Mouse (Mus musculus) testis, postnatal 14 days (tissue): ENCODE measurements at regions not wholly inside any gene's neighbourhood (a gene's known extent, or its start where the extent isn't known, plus 50 kb on each side); places are given as distances from the start of the nearest gene placed in this dataset.

Source experiments
- DNase-seq: peaks from one replicate; pipeline ENCODE4 v3.0.0; 2021; ENCODE audit warnings: low spot score

DNA sequence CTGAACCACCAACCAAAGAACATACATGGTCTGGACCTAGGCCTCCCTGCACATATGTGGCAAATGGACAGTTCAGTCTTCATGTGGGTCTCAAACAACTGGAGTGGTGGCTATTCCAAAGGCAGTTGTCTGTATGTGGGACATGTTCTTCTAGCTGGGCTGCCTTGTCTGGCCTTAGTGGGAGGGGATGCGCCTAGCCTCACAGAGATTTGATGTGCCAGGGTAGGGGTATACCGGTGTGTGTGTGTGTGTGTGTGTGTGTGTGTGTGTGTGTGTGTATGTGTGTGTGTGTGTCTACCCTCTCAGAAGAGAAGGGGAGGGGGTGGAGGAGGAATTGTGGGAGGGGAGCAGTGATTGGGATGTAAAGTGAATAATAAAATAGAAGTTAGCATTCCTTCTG lies 344.0 kb downstream of the Dhx35 start:
- DNase-seq, result no peak

DNA sequence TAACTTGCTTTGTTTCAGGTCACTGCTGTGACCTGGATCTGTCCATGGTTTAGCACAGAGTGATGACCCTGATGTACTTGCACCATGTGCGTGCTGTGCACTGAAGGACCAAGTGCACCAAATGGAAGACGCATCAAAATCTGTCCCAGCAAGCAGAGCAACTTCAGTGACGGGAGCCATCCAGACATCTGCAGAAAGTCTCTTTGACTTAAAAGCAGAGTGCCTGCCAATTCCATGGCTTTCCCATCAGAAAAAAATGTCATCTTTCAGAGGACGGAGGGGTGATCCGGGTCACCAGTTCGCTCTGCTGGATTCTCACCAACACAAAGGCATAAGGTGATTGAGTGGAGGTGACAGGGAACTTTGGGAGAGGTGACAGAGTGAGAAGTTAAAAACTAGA lies 351.4 kb downstream of the Dhx35 start:
- no peak for DNase-seq

DNA sequence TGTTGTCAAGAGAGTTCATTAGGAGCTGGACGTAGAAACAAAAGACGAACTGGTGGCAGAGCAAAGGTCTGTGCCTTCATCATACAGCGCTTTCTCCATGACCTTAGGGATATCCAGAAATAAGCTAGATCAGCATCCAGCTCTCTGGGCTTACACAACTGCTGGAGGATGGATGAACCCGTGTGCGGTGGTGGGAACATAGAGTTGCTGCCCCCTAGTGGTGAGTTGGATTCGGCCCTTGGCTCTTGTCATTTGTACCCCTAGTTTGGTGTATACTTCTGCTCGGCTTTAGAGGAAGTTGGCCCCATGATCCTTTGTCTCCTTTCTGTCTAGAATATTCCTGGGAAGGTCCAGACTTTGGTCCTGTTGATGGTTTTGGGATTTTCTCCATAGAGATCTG lies 369.4 kb downstream of the Dhx35 start:
- DNase-seq, result peak; percentile 48

DNA sequence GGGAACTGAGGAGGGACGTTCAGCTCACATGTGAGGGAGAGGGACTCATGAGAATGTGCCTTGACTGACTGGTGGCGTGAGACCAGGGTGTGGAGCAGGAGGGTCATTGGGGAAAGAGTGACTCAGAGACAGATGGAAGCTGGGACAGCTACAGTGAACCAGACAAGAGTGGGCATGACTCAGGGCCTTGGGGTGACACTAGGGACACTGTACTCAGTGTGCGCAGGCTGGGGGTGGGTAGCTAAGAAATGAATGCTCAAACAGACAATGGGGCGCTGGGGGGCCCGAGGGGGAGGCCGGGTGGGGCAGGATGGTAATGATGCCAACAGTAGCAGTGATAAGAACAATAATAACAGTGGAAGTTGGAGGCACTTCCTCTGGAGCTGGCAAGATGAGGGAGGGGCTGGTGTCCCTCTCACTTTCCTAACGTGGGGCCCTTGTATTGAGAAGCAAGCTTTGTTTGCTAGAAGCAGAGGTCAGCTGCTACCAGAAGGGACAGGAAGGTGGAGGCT lies 374.0 kb downstream of the Dhx35 start:
- no peak for DNase-seq

DNA sequence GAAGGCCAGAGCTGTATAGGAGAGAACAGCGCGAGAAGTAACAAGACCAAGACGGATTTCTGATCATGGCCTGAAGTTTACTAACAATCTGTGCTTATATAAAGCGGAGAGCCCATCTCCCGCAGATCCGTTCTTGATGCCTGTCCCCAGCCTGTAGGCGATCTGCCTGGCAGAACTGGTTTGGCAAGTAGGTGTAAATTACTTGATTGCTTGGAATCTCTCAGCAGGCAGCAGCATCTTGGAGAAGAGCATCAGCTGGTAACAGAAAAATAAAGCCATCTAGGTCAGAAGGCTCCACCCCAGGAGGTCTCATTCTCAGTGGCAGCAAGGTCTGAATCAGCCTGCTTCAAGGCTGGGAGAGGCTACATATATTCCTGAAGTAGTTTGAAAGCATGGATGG lies 401.5 kb downstream of the Dhx35 start:
- no peak for DNase-seq

DNA sequence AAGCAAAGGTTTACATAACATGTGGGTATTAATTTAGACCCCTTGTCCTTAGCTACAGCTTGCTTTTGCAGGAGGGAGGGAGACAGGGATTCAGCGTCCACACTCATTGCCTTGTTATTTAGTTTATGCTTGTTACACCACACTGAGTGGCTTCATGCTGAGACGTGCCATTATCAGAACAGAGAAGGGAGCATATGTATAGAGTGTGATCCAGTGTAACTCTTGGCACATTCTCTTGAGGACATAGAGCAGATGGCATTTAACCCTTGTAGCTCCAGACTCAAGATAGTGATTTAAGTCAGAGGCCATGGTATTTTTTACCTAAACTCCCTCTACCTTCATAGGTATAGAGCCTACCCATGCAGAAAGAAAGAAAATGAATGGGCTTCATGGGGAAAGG lies 437.7 kb downstream of the Dhx35 start:
- DNase-seq, result no peak

DNA sequence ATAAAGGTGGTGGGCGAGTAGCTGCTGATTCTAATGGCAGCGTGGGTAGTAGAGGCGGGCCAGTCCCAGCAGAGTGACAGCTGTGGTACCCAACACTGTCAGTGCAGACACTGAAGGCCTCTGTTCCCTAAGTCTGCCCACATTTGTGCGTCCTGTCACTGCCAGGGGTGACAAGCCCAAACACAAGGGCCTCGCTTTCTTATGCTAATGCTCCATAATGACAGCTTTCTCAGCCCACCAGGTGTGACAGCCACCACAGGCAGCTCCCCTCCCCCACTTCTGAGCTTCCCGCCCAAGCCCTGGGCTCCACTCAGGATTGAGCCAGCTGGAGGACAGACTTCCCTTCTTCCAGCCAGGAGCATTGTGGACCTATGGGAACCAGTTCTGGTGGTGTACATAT lies 440.4 kb downstream of the Dhx35 start:
- no peak for DNase-seq

DNA sequence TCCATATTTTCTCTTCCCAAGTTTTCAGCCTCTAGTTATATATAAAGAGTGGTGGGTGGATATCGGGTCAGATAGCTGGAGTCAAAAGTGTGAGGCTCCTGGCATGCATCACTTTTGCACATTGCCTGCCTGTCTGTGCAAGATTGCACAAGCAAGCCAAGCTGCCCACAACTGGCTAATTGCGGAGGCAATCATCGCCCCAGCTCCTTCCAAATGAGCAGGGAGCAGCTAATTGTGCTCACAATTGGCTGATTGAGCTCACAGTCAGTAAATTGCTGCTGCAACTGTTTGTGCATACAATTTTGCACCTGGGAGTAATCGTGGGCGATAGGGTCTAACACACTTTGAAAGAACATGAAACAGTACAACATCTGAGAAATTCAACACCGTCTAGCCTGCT lies 455.5 kb downstream of the Dhx35 start:
- DNase-seq, result no peak

DNA sequence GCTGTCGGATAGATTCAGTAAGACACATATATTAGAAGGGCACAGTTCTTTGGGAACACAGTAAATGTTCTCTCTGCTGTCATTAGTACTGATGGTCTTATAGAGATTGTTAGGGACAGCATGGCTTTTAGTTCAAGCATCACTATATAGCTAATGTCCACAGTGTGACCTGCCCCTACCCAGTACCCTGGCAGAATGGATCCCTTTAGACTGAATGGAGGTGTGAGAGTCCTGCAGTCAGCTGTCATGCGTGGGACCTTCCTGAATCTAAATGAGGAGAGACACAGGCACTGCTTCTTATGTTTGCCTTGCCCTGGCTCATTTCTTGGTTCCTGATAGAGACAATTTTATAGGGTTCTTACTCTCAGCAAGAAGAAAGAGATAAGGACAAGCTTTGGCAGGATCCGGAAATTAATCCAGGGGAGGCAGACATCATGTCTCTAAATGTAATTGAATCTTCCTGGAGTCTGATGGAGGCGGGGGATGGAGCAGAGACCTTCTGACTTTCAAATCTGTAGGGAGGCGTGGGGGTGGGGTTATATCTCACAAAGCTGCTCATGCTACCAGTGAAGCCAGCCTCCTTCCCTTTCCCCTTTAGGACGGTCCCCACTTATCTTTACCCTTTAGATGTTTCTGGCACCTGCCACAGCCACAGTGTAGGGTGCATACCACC lies 456.5 kb downstream of the Dhx35 start:
- no peak for DNase-seq

DNA sequence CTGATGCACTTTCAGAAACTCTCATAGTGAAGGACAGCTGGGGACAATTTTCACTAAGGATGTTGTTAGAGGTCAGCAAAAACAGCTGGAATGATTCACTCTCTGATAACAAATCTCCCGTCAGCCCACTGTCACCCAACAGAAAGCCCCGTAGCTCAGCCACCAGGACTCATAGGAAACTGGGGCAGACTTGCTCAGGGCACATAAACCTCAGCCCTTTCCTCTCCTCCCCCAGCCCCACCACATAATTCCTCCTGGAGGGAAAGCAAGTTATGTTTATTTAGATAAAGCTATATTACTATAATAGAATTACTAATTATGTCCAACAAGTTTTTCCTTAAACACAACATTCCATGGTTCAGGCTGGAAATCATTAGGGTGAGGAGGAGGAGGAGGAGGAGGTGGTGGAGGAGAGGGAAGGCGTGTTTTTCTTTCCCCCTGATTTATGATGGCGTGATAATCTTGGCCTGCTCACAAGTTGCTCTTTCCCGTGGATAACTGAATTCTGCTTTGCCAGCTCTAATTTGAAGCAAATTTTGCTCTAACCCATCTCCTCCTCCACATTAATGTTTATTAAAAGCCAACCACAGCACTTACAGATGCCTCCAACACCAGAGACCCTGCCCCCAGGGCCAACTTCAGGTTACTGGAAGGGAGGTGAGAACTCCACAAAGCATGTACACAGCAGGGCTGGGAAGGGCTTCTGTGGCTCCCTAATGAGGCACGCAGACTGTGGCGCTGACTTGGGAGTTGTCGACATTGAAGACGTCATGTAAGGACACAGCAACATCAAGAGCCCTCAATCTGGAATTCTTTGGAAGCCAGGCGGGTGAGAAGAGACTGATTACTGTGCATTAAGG lies 475.8 kb downstream of the Dhx35 start:
- DNase-seq, result no peak

DNA sequence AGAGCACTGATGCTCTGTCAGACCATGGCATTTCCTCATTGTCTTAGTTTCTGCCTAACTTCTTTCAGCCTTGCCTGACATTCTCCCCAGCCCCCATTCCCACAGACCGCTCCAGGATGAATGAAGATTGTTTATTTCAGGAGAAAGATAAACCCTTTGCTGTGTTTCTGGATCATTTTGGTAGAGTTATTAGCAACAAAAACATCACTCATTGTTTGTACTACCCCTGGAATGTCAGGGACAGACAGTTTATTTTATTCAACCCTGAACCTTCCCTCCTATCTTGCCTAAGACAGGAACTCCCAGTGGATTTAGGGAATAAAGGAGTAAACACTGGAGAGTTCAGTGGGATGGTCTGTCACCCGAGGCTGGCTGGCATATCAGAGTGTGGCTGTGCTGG lies 484.3 kb downstream of the Dhx35 start:
- no peak for DNase-seq

DNA sequence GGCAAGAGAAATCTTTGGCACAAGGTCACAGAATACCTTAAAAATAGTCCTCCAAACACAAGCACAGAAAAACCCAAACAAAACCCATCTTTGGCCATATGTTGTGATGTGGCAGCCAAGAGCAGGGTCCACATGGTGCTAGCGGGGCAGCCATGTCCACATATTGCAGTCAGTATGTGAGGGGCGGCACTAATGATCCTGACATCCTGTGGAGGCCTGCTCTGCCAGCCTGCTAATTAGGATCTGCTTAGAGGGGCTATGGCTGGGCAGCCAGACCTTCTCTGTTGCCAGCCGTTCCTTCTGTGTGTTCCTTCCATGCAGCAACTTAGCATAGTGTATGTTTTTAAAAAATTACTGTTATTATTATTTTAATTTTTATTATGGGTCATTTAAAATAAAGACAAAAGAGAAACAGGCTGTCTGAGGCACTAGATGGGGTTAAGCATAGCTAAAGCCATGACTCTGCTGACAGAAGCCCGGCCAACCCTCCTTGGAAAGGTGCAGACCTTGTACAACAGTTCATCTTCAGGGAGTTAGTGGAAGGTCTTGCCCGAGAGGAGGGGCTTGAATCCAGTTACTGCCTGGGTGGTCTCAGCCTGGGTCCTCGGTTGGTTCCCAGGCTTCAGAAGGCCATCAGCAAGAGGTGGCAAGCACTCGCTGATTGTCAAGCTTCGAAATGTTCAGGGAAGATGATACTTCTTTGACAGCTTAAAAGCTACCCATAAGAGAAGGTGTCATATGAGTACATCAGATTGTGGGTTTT lies 487.1 kb downstream of the Dhx35 start:
- DNase-seq, result no peak

DNA sequence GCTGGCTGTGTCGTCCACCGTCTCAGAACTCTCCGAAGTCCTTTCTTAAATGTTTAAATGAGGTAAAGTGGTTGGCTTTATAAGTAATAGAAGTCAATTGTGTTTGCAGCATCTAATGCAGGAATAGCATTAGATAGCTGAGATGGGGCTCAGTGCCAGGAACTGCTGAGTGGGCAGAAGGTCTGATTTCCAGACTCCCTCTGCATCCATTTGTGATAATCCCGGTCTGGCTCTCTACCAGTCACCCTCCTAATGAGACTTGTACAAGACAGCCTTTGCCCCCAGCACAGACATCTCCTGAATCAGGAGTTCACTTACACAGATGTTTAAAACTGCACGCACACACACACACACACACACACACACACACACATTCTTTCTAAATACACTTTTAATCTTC lies 489.5 kb downstream of the Dhx35 start:
- DNase-seq, result no peak

DNA sequence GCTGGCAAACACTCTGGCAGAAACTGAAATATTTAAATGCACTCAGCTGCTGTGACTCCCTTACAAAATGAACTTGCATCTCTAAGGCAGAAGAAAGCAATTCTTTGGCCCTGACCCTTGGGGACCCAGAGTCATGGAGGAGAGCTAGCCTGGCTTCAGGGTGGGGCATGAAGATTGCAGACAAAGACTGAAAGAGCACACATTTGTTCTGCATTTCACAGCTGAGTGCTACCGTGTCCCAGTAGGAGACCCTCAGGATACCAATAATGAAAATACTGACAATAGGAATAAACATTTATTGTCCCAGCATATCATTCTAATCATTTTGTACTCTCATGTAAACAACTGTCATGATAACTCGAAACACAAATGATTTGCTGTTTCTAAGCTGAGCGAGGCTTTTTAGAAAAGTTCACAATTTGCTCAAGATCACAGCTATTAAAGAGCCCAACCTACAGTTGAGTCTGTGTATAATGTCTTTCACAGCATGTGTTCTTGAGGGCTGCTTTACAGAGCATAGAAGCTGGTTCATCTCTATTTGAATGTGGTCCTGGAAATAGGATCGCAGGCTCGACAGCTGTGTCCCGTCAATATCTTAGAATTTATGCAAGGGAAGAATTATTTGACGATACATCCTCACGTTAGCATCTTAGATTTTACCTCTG lies 490.1 kb downstream of the Dhx35 start:
- no peak for DNase-seq

DNA sequence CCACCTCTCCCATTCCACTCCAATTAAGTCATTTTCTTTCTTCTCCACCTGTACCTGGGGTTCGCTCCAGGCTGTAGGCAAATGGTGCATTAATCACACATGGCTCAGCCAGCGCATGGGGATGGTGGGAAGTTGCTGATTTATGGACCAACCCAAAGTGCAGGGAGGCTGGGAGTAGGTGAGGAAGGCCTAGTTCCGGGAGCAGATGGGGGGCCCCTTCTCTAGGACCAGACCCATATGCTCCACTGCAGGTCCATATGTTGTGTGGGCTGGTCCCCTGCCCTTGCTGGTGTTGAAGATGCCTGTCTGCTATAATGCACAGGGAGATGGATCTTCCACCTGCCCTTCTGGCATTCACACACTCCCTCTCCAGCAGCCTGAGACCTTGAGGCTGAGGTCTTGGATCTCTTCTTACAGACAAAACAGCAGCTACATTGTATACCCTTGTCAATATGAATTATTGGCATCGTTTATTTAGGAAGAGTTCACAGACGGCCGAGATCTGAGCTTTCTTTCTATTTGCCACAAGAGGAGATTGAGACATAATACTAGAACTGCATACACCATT lies 493.5 kb downstream of the Dhx35 start:
- DNase-seq, result no peak

DNA sequence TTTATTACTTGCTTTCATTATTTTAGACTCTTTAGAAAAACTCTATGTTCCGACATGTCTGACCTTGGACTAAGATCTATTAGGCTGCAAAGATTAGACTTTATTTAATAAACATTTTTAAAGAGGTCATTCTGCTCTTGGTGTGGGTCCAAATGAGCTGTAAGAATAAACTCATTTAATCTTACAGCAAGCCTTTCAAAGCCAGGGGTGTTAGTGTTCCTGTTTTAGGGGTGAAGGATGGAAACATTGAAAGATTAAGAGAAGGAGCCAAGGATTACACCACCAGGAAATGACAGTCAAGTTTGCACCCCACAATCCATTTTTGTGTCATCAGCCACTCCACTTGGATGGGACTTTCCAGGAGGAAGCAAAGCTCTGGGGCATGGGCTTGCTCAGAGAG lies 495.5 kb downstream of the Dhx35 start:
- DNase-seq, result no peak

DNA sequence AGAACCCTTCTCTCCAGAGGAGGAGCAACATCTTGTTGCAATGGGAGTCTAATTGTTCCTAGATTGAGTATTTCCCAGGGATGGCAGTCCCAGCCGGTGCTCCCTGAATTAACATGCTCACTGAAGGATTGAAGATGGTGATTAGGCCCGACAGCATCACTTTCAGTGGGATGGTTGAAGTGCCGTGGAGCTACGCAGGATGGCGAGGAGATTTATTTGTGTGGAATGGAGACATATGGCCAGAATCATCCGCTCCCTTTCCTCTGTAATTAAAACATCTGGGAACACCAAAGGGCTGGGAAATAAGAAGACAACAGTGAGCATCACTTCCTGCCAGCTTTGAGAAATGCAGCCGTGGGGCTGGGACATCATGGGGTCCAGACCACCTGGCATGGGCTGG lies 512.4 kb downstream of the Dhx35 start:
- no peak for DNase-seq

DNA sequence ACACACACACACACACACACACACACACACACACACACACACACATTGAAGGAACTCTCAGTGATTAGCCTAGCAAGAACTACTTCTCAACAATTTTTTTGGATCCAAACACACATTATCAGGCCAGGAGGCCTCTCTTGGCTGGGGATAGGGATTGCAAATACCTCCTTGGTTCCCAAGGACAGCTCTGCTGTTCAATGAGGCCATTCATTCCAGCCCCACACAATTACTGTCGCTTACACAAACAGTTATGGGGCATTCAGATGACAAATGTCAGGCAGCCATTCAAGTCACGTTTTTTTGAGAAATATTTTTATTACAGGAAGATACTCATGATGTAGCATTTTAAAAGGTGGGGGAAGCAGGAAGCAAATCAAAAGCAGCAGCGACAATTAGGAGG lies 540.1 kb downstream of the Dhx35 start:
- peak; percentile 23 for DNase-seq

DNA sequence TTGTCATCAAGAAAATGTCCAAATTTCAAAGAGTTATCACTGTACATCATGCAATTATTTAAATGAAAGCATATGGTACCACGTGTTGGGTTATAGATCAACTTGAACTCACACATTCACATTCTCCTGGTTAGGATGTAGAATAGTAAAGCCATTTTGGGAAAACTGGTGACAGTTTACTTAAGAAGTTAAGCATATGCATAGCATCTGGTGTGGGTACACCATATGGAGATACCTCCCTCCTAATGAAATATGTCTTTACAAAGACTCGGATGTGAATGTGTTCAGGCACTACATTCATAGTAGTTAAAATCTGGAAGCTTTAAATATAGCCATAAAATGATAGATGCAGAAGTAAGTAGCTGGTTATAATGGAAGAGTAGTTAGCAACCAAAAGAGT lies 542.0 kb downstream of the Dhx35 start:
- DNase-seq, result no peak

DNA sequence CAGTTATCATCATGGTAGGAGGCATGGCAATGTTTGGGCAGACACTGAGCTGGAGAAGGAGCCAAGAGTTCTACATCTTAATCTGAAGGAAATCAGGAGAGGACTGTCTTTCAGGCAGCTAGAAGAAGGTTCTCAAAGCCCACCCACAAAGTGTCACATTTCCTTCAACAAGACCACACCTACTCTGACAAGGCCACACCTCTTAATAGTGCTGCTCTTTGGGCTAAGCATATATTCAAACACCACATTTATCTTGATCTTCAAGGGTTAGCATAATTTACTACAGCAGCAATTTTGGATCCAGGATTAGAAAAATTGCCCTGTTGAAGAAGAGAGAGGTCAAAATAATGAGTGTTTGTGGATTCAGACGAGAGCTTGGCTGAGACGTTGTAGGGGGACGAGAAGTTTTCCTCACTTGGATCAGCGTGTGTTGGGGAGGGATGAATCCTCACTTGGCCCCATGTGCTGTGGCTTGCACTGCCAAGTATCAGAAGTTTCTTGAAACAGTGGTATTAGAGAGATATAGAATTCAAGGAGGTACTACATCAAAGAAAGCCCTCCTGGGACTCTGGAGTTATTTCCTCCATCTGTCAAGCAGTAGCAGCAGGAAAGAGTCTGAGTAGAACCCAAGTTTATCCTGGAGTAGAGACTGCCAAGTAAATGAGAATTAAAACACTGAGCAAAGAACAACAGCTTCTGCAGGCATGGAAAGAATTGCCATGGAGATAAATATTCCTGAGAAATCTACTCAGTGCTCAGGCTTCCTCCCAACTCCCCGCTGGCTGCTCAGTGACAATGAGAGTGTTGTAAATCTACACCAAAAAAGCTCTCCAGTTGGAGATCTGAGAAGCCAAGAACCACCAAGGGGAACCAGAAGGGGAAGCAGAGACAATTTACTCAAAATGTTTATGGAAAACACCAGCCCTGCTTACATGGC lies 549.3 kb downstream of the Dhx35 start:
- no peak for DNase-seq

DNA sequence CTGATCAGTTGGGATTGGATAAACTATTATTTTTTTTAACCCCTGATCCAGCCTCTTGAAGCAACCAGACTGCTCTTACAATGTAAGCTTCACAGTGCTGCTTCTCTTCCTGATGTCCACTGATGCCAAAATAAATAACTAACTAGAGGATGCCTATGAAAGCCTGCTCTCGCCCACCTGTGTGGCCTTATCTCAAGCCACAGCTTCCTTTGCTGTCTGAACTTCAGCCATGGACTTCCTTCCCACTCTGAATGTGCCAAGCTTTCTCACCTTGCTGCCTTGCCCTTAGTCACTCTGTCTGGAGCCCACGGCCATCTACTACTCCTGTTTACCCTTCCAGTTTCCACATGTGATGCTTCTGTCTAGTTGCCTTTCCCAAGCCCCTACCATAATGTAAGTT lies 559.6 kb downstream of the Dhx35 start:
- no peak for DNase-seq
